Mouse (Mus musculus) stomach, embryonic 14.5 days (tissue): ENCODE measurements around the gene Cryl1. TPM values are rescaled to one million over a fixed set of nuclear protein-coding genes. Genes with fewer than 3 reads are reported as not detected.

Source experiments
- ATAC-seq: fragments of 200-750 bp; cut with Nextera tagmentation; 2 replicates; pipeline ENCODE4 v1.8.0; 2017; ENCODE audit warnings: low read depth, moderate TSS enrichment; ENCODE audit not compliant: insufficient number of reproducible peaks, insufficient read depth, low FRiP score
- H3K27ac ChIP-seq: fragments of 300-500 bp; sonication (generic); 2 replicates; pipeline ENCODE4 v1.5.1; 2014; ENCODE audit warnings: mild to moderate bottlenecking, low read length, moderate library complexity, mixed read lengths
- H3K27me3 ChIP-seq: fragments of 300-500 bp; sonication (generic); 2 replicates; pipeline ENCODE4 v1.6.1; 2014; ENCODE audit warnings: low read length, control low read depth, mixed read lengths; ENCODE audit not compliant: control insufficient read depth, insufficient read depth
- H3K36me3 ChIP-seq: fragments of 300-500 bp; sonication (generic); 2 replicates; pipeline ENCODE4 v1.6.1; 2014; ENCODE audit warnings: mild to moderate bottlenecking, control low read depth, low read length, moderate library complexity, mixed read lengths; ENCODE audit not compliant: control insufficient read depth, insufficient read depth
- H3K4me1 ChIP-seq: fragments of 300-500 bp; sonication (generic); 2 replicates; pipeline ENCODE4 v1.6.1; 2014; ENCODE audit warnings: low read length, control low read depth, mixed read lengths; ENCODE audit not compliant: control insufficient read depth, insufficient read depth
- H3K4me2 ChIP-seq: fragments of 300-500 bp; sonication (generic); replicated peaks from 2 replicates; pipeline ENCODE4 v1.6.1; 2014; ENCODE audit warnings: low read depth, low read length, control low read depth
- H3K4me3 ChIP-seq: fragments of 300-500 bp; sonication (generic); 2 replicates; pipeline ENCODE4 v1.5.1; 2014; ENCODE audit warnings: low read depth, low read length, control low read depth
- H3K9ac ChIP-seq: fragments of 300-500 bp; sonication (generic); replicated peaks from 2 replicates; pipeline ENCODE4 v1.6.1; 2014; ENCODE audit warnings: low read depth, mild to moderate bottlenecking, control low read depth, low read length, moderate library complexity, mixed read lengths
- H3K9me3 ChIP-seq: fragments of 300-500 bp; sonication (generic); 2 replicates; pipeline ENCODE4 v1.6.1; 2016; ENCODE audit warnings: low read depth, low read length, control low read depth; ENCODE audit not compliant: control insufficient read depth
- WGBS: fragments of 180-500 bp; shearing (Covaris S2); extraction: QIAGEN DNeasy Blood & Tissue Kit; methylation state at CpG from one replicate; pipeline ENCODE4 v1.1.7; 2014; 5-methylcytosine and 5-hydroxymethylcytosine counted together
- polyA plus RNA-seq: library from polyadenylated mRNA; unstranded; fragments of >200 nt; fragmentation: Nextera tagmentation; extraction: Ambion mirVana; gene quantifications from 2 replicates; pipeline ENCODE4 v1.2.1, GENCODE M21; 2014

Cryl1 gene
- polyA plus RNA-seq: 31.9 and 33.1 TPM in 2 replicates

DNA sequence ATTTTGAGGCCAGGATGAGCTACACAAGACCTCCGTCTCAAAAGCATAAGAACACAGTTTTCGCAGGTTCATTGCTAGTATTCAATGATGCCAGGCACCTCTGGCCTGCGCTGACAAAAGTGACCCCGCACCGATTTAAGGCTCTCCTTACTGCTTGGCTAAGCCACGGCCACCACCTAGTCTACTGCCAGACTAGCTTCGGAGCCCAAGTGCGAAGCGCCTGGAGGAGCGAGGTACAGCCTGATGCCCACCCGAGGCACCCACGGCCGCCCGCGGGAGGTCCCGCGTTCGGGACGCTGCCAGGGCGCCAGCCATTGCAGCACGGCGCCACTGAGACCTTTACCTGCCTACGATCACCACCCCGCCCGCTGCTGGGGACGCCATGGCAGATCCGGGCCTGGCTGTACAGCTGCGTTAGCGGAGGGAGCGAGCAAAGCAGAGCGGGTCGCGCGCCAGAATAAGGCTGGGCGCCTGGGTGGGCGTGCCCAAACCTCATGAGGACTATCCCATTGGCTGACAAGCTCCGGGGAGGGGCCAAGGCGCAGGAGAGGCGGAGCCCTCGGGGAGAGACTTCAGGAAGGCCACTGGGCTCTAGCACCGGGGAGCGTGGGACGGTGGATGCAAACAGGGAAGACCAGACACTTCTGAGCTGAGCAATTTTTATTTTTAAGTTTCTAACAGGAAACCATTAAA lies at the start of gene Cryl1:
Cryl1 (minus strand) TSS at position 465 of the 693 bp plus-strand sequence.
- Histone ChIP-seq H3K4me1 (no peaks in the 10 kb centered on the region), H3K27me3 (no peaks in the 10 kb centered on the region), H3K4me2 (peak within 1 kb of the TSS; percentile 83), H3K36me3 (no peaks in the 10 kb centered on the region), H3K4me3 (peak within 1 kb of the TSS; percentile 42), H3K9ac (peak within 1 kb of the TSS; percentile 36; the same call in 1 of the 2 replicates), H3K9me3 (no peaks in the 10 kb centered on the region), H3K27ac (peak within 1 kb of the TSS; percentile 86)
- peak; percentile 99 for ATAC-seq
- WGBS: 2% methylated on average over 43 of the region's 43 CpGs

- Histone ChIP-seq H3K9ac (no peak overlapping the region), H3K4me3 (no peak overlapping the region), H3K4me2 (no peak overlapping the region), H3K27me3 (no peaks in the 10 kb centered on the region), H3K36me3 (no peaks in the 10 kb centered on the region), H3K27ac (no peak overlapping the region), H3K4me1 (no peaks in the 10 kb centered on the region), H3K9me3 (no peaks in the 10 kb centered on the region)
- no peak for ATAC-seq
- 73% methylated on average over 2 of the region's 2 CpGs for WGBS
Measured at GRCm38 (mm10) chr14:57430451-57430850, 32.1 kb upstream of the Cryl1 start.

- Histone ChIP-seq H3K4me3 (peak overlapping the region; percentile 52), H3K4me2 (peak overlapping the region; percentile 55), H3K27me3 (no peaks in the 10 kb centered on the region), H3K9ac (peak overlapping the region; percentile 51), H3K27ac (no peak overlapping the region; the same call in 1 of the 2 replicates), H3K4me1 (no peaks in the 10 kb centered on the region), H3K9me3 (no peaks in the 10 kb centered on the region), H3K36me3 (no peaks in the 10 kb centered on the region)
- ATAC-seq: no peak
- 1% methylated on average over 24 of the region's 24 CpGs for WGBS
Measured at GRCm38 (mm10) chr14:57424212-57424561, 25.9 kb upstream of the Cryl1 start.

- H3K4me3 ChIP-seq: peak within 1 kb of the TSS; percentile 52
- H3K27ac ChIP-seq: no peak within 1 kb of the TSS; the same call in 1 of the 2 replicates
- no peaks in the 10 kb centered on the region for H3K36me3 ChIP-seq
- 3% methylated on average over 42 of the region's 42 CpGs for WGBS
- H3K27me3 ChIP-seq: no peaks in the 10 kb centered on the region
- peak within 1 kb of the TSS; percentile 51 for H3K9ac ChIP-seq
- no peaks in the 10 kb centered on the region for H3K4me1 ChIP-seq
- H3K4me2 ChIP-seq: peak within 1 kb of the TSS; percentile 55
- ATAC-seq: peak; percentile 97
- no peaks in the 10 kb centered on the region for H3K9me3 ChIP-seq
Measured at GRCm38 (mm10) chr14:57423432-57424211, 25.3 kb upstream of the Cryl1 start, which contains the start of gene Ift88. Ift88 (plus strand) TSS chr14:57424062.

- Histone ChIP-seq H3K9ac (no peak overlapping the region), H3K4me2 (no peak overlapping the region), H3K27ac (no peak overlapping the region), H3K4me3 (no peak overlapping the region), H3K36me3 (no peaks in the 10 kb centered on the region), H3K9me3 (no peaks in the 10 kb centered on the region), H3K27me3 (no peaks in the 10 kb centered on the region), H3K4me1 (no peaks in the 10 kb centered on the region)
- no peak for ATAC-seq
- WGBS: 81% methylated on average over 2 of the region's 2 CpGs
Measured at GRCm38 (mm10) chr14:57417187-57417586, 18.9 kb upstream of the Cryl1 start.

DNA sequence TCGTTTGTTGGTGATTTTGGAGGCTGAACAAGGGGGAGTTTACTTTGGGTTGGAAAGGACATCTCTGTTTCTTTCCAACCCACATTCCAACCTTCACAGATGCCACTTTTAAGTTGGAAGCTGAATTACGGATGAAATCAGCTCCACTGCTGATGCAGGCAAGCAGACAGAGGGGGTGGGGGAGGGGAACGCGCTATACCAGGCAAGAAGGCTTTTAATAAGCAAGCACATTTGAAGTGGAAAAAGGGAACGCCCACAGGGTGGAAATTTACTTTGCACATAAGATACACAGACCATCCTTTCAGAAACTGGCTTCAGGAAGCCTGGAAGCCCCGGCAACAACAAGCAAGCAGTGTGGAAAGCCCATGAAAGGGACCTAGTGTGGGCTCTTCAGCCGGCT lies 13.8 kb upstream of the Cryl1 start:
- H3K27ac ChIP-seq: no peak overlapping the region
- 49% methylated on average over 7 of the region's 7 CpGs for WGBS
- ATAC-seq: no peak
- H3K9me3 ChIP-seq: no peaks in the 10 kb centered on the region
- no peak overlapping the region for H3K4me2 ChIP-seq
- no peak overlapping the region for H3K4me3 ChIP-seq
- no peak overlapping the region for H3K9ac ChIP-seq
- no peaks in the 10 kb centered on the region for H3K36me3 ChIP-seq
- no peaks in the 10 kb centered on the region for H3K27me3 ChIP-seq
- 0 out of 2 replicates have a peak, but pooled peaks cover 4% of the 10 kb centered on the region for H3K4me1 ChIP-seq

DNA sequence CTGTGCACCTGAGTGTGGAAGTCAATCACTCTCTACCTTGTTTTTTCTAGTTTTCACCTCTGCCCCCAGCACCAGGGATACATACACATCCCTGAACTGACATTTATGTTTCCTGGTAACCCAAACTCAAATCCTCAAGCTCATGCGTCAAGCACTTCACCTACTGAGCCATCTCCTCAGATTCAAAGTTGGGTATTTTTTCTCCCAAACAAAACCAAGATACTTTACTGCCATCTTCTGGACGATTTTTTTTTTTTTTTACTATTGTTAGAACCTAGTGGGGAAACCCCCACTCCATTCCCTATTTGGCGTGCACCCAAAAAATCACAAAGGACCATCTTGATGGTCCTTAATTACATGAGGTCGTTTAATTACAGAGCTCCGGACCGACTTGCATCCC lies 10.8 kb upstream of the Cryl1 start:
- Histone ChIP-seq H3K27me3 (no peaks in the 10 kb centered on the region), H3K9me3 (no peaks in the 10 kb centered on the region), H3K36me3 (no peaks in the 10 kb centered on the region), H3K27ac (no peak overlapping the region), H3K4me1 (0 out of 2 replicates have a peak, but pooled peaks cover 4% of the 10 kb centered on the region), H3K4me3 (no peak overlapping the region), H3K4me2 (no peak overlapping the region), H3K9ac (no peak overlapping the region)
- no peak for ATAC-seq
- 25% methylated on average over 6 of the region's 6 CpGs for WGBS

- H3K27ac ChIP-seq: no peak overlapping the region
- H3K4me3 ChIP-seq: no peak overlapping the region
- no peak for ATAC-seq
- H3K9me3 ChIP-seq: no peaks in the 10 kb centered on the region
- H3K27me3 ChIP-seq: no peaks in the 10 kb centered on the region
- no peak overlapping the region for H3K9ac ChIP-seq
- 77% methylated on average over 8 of the region's 8 CpGs for WGBS
- no peaks in the 10 kb centered on the region for H3K36me3 ChIP-seq
- 0 out of 2 replicates have a peak, but pooled peaks cover 4% of the 10 kb centered on the region for H3K4me1 ChIP-seq
- H3K4me2 ChIP-seq: no peak overlapping the region
Measured at GRCm38 (mm10) chr14:57408100-57408499, 9.8 kb upstream of the Cryl1 start.
